Mouse (Mus musculus) embryonic fibroblast, embryonic 13.5 days (primary cell): ENCODE measurements at regions not wholly inside any gene's neighbourhood (a gene's known extent, or its start where the extent isn't known, plus 50 kb on each side); places are given as distances from the start of the nearest gene placed in this dataset.

Source experiments
- H3K27ac ChIP-seq: 2 replicates; pipeline ENCODE4 v1.5.1; 2012; ENCODE audit warnings: low read length, control low read depth, inconsistent platforms; ENCODE audit not compliant: insufficient read depth
- H3K4me1 ChIP-seq: 2 replicates; pipeline ENCODE4 v1.6.1; 2011; ENCODE audit warnings: low read length; ENCODE audit not compliant: control insufficient read depth, insufficient read depth
- H3K4me3 ChIP-seq: 2 replicates; pipeline ENCODE4 v1.5.1; 2011; ENCODE audit warnings: mild to moderate bottlenecking, control low read depth, low read length; ENCODE audit not compliant: insufficient read depth
- CTCF ChIP-seq: IDR thresholded peaks from 2 replicates; pipeline ENCODE4 v1.5.1; 2011; ENCODE audit warnings: mild to moderate bottlenecking, control low read depth, low read length, moderate library complexity, borderline replicate concordance; ENCODE audit not compliant: insufficient read depth
- POLR2A ChIP-seq: IDR thresholded peaks from 2 replicates; pipeline ENCODE4 v1.6.1; 2011; ENCODE audit warnings: low read depth, mild to moderate bottlenecking, control low read depth, low read length, moderate library complexity

DNA sequence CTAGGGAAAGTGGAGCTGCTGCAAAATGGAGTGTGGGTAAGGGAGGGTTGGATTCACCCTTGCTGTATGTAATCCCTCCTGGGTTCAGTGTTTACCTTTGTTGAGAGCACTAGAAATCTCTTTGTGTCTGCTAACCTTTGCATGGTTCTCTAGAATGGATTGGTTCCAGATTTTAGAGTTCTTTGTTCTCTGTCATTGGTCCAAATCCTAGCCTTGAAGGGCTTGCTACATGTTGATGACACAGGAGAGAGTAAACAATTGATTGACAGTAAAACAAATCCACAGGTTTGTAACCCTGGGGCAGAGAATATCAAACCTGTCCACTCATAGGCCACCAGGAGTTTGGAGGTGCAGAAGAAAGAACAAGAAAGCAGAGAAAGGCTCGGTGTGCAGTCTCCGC is 156.6 kb upstream of the Pik3r1 start:
- no peak overlapping the region for H3K4me3 ChIP-seq
- no peaks in the 10 kb centered on the region for H3K4me1 ChIP-seq
- H3K27ac ChIP-seq, result no peak overlapping the region
- TF ChIP-seq CTCF (no peak), POLR2A (no peak)

DNA sequence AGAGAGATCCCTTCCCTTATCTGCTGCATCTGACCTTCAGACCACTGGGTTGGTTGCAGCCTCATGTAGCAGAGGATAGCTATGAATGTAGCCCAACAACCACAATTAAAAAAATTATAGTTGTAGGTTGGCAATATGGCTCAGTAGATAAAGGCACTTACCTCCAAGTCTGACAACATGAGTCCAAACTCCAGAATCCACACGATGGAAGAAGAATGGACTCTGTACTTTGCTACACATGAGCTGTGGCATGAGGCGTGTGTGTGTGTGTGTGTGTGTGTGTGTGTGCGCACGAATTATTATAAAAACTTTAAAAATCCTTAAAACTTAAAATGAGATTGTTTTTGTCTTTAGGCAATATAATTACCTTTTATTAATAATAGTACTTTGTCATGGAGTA is 163.2 kb upstream of the Pik3r1 start:
- H3K4me1 ChIP-seq, result no peaks in the 10 kb centered on the region
- no peak overlapping the region for H3K27ac ChIP-seq
- no peak overlapping the region for H3K4me3 ChIP-seq
- TF ChIP-seq POLR2A (no peak), CTCF (no peak)

DNA sequence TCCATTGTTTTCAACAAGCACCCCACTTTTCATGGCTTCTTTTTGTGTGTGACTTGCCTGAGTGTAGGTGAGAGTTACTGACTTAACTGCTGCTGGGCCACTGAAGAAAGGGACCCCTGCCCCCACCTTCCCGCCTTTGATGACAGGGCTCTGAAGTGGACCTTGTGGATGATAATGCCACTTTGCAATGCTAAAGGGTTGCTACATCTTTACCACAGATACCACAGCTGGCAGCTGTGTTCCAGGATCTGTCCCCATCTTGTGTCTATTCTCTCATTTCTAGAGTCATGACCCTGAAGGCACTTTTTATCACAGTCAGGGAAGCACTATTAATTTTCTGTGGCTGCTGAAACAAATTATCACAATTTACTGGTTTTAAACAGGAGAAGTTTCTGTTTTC is 163.9 kb upstream of the Pik3r1 start:
- Histone ChIP-seq H3K27ac (no peak overlapping the region), H3K4me1 (no peaks in the 10 kb centered on the region), H3K4me3 (no peak overlapping the region)
- TF ChIP-seq CTCF (no peak), POLR2A (no peak)

DNA sequence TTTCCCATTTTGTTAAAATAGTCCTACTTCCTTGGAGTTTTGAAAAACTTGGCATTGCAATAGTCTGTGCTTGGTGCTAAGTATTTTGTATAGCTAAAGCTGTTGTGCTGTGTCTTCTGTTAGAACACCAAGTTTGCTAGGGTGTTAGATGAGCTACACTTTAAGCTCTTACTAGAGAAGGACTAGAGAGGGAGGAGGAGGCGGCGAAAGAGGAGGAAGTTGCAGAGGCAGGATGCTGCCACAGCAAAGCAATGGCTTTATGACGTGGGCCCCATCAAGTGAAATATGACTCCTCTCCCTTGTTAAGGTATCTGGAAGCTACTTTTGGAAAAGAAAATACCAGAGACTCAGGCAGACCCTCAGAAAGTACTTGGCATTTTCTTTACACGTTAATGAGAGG is 167.8 kb upstream of the Pik3r1 start:
- TF ChIP-seq POLR2A (no peak), CTCF (no peak)
- Histone ChIP-seq H3K4me1 (no peaks in the 10 kb centered on the region), H3K4me3 (no peak overlapping the region), H3K27ac (no peak overlapping the region)

DNA sequence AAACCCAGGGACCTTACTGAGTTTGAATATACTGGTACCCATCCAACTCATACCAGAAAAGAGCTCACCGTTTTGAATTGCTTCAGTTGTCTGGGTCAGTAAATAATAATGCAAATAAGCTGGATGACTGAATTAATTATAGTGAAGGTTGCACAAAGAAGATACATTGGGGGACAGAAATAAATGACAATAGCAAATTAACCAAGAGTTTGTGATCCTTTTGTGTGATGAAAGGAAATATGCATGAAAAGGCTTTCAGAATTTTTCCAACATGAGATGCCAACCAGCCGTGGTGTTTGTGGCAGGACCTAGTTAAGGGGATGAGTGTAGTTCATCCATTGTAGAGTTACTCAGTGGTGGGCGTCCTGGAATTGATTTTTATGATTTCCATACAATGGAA is 186.5 kb upstream of the Pik3r1 start:
- Histone ChIP-seq H3K4me3 (no peak overlapping the region), H3K4me1 (no peaks in the 10 kb centered on the region), H3K27ac (no peak overlapping the region)
- no peak for TF ChIP-seq CTCF
- no peak for TF ChIP-seq POLR2A

DNA sequence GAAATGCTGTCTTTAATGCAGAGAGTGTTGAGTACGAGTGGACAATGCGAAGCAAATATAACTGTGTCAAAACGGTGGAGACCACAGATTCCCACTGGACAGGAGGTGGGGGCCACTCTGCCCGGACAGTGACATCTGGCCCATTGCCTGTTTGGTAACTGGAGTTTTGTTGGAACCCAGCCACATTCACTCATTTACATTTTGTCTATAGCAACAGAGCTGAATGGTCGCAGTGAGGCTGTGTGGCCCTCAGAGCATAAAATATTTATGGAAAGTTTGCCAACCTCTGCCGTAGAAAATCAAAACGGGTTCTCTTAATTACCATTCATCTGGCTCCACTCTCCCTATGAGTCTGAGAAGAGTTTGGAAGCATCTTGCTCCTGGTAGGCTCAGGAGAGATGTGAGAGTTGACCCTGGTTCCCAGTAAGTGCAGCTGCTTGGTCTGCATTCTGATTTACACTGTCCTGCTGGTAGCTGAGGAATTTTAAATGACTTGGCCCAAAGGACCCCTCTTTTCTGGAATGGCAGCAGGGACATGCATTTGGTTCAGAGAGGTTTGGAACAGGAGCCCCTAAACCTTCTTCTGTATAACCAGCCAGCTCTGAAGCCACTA is 187.9 kb upstream of the Pik3r1 start:
- H3K4me1 ChIP-seq, result no peaks in the 10 kb centered on the region
- TF ChIP-seq POLR2A, result no peak
- TF ChIP-seq CTCF, result no peak
- no peak overlapping the region for H3K4me3 ChIP-seq
- H3K27ac ChIP-seq, result no peak overlapping the region

DNA sequence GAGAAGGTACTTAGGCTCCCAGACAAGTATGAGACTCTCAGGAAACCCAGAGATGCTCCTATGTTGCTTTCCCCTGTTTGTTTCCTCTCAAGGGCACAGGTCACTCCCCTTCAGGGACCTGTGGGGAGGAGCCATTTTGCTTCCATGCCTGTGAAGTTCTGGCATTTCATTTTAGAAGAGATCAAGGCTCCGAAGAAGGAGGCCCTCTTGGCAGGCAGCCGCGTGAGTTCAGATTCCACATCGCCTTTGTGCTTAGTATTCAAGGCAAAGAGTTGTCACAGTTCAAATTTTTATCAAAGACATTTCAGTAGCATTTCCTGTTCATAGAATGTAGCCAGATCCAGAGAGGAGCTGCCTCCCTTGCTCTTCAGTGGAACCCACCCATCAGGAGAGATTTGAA is 189.8 kb upstream of the Pik3r1 start:
- no peak overlapping the region for H3K27ac ChIP-seq
- H3K4me1 ChIP-seq, result no peaks in the 10 kb centered on the region
- TF ChIP-seq POLR2A (no peak), CTCF (no peak)
- no peak overlapping the region for H3K4me3 ChIP-seq

DNA sequence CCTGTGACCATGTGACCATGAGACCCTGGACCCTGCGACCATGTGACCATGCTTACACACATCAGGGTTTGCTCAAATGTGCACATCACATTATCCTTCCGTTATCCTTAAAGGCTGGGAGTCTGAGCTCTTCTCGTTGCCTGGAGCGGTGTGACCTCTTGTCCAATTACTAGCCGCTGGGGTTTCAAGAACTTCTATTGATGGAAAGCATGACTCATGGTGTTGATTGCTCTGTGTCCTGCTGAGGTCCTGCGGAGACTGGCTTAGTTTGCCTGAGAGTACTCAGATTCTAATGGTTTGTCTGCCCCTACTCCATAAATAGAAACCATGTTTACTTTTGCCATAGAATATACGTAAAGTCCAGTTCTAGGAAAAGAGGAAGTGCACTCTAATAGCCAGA is 197.5 kb upstream of the Pik3r1 start:
- H3K4me3 ChIP-seq, result no peak overlapping the region
- no peak overlapping the region for H3K27ac ChIP-seq
- TF ChIP-seq CTCF (no peak), POLR2A (no peak)
- H3K4me1 ChIP-seq, result no peaks in the 10 kb centered on the region

DNA sequence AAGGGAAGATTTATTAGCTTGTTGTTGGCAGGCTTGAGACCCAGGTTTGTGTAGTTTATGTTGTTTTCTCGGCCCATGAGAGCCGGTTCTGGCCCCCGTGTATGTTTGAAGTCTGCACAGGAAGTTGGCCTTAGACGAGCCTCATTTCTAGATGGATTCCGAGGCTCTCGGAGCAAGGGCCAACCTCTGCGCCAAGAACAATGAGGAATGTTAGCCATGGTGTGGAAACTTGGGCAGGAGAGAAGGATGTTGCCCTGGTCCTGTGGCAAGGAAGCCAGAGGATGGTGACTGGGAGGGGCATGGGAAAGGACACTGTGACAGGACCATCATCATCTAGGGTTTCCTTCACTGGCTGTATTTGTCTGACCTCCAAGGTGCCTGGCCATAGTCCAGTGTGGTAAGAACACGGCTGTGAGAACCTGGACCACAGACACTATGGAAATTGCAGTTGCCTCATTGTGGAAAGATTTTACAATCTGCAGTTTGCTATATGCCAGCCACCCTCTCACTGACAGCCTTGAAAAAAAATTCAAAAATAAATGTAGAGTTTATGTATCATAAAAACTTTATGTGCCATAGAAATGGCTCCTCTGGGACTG is 198.9 kb upstream of the Pik3r1 start:
- H3K27ac ChIP-seq, result no peak overlapping the region; the same call in 1 of the 2 replicates
- H3K4me3 ChIP-seq, result no peak overlapping the region
- H3K4me1 ChIP-seq, result no peaks in the 10 kb centered on the region
- TF ChIP-seq CTCF, result no peak
- no peak for TF ChIP-seq POLR2A

DNA sequence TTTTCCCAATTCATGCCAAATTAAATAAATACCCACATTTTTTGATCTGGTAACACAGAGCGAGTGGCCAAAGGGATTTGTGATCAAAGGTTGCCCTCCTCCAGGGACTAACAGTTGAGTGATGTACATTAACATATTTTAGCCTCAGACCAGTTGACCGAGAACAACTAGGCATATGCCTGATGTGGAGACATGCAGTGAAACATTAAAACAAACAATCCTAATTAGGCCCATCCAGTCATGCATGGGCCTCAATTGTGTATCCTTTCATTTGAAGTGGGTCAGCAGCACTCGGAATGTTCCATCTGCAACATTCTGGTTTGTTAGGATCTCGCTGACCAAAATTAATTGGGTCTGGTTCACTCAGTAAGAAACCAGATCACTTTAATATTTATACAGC is 199.4 kb upstream of the Pik3r1 start:
- Histone ChIP-seq H3K27ac (peak overlapping the region; percentile 20; the same call in 1 of the 2 replicates), H3K4me1 (no peaks in the 10 kb centered on the region), H3K4me3 (no peak overlapping the region)
- TF ChIP-seq POLR2A (no peak), CTCF (no peak)
